Mouse (Mus musculus): ENCODE results near the gene Sectm1b. TPM values are rescaled to one million over a fixed set of nuclear protein-coding genes. Genes with fewer than 3 reads are reported as not detected.
"Not testable (repeated sequence)": the region's sequence is repeated elsewhere in the genome, so short reads cannot be mapped to it uniquely, and the experiment has no call there.

Gene Sectm1b
- polyA plus RNA-seq, 1 experiment from 2014 or later: not detected

GRCm38 (mm10) chr11:121089756-121090546 lies 26.6 kb upstream of the Sectm1b start:
- no peaks in the 10 kb centered on the region for H3K36me3 ChIP-seq
- H3K4me2 ChIP-seq: no peak overlapping the region
- H3K27me3 ChIP-seq: no peaks in the 10 kb centered on the region
- H3K4me1 ChIP-seq (replicated peaks): no peaks in the 10 kb centered on the region
- WGBS: 85% methylated on average over 2 of the region's 2 CpGs
- no peak overlapping the region for H3K4me3 ChIP-seq
- no peak overlapping the region for H3K27ac ChIP-seq (replicated peaks)
- no peaks in the 10 kb centered on the region for H3K9me3 ChIP-seq
- no peak overlapping the region for H3K9ac ChIP-seq
- no peak for ATAC-seq (ENCODE audit: low read depth)

DNA sequence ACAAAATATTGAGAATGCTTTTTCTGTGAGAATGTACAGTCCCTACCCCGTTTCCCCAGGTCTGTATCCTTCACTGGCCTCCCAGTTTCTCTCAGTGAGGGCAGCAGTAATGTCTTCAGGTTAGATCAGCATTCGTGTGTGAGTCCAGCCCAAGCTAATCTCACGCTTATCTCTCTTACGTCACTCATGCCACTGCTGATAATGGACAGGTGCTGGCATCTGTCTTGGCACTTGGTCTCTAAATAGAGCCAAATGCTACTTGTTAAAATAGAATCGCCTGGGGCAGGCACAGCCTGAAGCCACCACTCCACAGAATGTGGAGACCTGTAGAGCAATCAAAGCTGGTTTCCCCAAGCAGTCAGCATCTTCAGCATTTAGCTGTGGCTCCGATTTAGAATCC lies 25.6 kb upstream of the Sectm1b start:
- 86% methylated on average over 6 of the region's 6 CpGs for WGBS

DNA sequence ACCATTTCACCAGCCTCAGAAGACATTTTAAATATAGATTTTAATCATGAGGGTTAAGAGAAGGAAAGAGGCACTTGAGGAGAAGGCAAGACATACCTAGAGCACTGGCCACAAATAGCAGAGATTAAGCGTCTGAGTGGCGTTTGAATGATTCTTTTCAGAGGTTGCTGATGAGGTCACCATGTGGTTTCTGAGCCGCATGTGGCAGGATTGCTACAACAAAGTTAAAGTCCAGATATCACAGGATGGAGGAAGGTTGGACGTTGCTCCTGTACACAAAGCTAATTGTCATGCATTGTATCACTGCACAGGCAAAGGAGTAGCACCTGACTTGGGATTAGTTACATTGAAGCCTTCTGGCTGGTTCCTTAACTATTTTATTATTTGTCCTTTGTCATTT lies 22.9 kb upstream of the Sectm1b start:
- no peaks in the 10 kb centered on the region for H3K4me1 ChIP-seq (replicated peaks)
- H3K27me3 ChIP-seq: no peaks in the 10 kb centered on the region
- H3K9ac ChIP-seq: no peak overlapping the region
- no peak overlapping the region for H3K4me3 ChIP-seq
- no peaks in the 10 kb centered on the region for H3K36me3 ChIP-seq
- H3K27ac ChIP-seq (replicated peaks): no peak overlapping the region
- WGBS: 71% methylated on average over 4 of the region's 4 CpGs
- no peaks in the 10 kb centered on the region for H3K9me3 ChIP-seq
- no peak for ATAC-seq (ENCODE audit: low read depth)
- H3K4me2 ChIP-seq: no peak overlapping the region

More for the DNA sequence above, 25.6 kb upstream of the Sectm1b start:
- Histone ChIP-seq H3K36me3 (no peaks in the 10 kb centered on the region), H3K9me3 (no peaks in the 10 kb centered on the region), H3K27me3 (no peaks in the 10 kb centered on the region), H3K9ac (no peak overlapping the region), H3K27ac (replicated peaks) (no peak overlapping the region), H3K4me1 (replicated peaks) (no peaks in the 10 kb centered on the region), H3K4me3 (no peak overlapping the region), H3K4me2 (no peak overlapping the region)
- ATAC-seq (ENCODE audit: low read depth): no peak

DNA sequence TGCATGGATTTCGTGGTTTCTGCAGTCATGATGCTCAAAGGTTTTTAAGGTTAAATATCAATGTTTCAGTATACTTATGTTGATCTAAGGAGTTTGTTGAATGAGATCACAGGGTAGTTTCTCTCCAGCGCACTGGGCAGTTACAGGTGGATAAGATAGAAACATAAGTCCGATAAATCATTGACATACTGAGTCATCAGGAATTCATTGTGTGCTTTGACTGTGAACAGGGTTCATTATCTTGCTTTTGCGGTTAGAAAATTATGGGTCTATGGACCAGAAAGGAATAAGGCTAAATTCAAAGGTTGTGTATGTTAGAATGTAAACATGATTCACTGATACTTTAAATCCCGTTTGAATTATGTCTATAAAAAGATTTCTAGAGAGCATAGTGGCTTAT lies 21.8 kb upstream of the Sectm1b start:
- Histone ChIP-seq H3K27me3 (no peaks in the 10 kb centered on the region), H3K4me3 (no peak overlapping the region), H3K9ac (no peak overlapping the region), H3K4me2 (no peak overlapping the region), H3K36me3 (no peaks in the 10 kb centered on the region), H3K4me1 (replicated peaks) (no peaks in the 10 kb centered on the region), H3K9me3 (no peaks in the 10 kb centered on the region), H3K27ac (replicated peaks) (no peak overlapping the region)
- ATAC-seq (ENCODE audit: low read depth): no peak
- 81% methylated on average over 5 of the region's 5 CpGs for WGBS

DNA sequence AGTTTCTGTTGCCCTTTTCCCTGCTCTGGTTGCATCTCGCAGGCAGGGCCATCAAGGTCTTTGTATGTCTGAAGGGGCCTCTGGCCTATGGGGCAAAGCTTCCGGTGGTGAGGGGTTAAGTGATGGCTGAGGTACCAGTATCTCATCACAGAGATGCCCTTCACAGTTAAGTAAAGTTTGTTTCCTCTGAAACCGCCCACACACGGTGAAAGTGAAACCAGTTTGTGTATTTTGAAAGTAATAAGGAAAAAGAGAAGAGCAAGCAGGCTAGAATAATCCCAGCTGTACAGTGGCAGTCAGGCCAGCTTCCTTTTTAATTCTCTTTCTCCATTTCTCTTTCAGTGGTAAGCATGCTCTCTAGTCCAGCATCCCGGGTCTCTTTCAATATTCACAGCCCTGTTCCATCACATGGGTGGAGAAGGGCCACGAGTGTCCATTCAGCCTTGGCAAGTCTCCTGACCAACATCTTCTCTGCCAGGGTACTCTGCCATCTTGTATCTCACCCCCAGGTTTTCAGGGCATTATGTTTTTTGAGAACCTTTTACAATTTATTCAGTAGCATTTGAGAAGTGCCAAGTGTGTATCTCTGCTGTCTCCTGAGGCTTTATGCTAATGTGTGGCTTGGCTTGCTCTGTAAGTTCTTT lies 19.6 kb upstream of the Sectm1b start:
- no peaks in the 10 kb centered on the region for H3K9me3 ChIP-seq
- H3K4me1 ChIP-seq (replicated peaks): no peaks in the 10 kb centered on the region
- H3K9ac ChIP-seq: no peak overlapping the region
- no peaks in the 10 kb centered on the region for H3K27me3 ChIP-seq
- no peak overlapping the region for H3K4me2 ChIP-seq
- no peak overlapping the region for H3K27ac ChIP-seq (replicated peaks)
- H3K4me3 ChIP-seq: no peak overlapping the region
- no peaks in the 10 kb centered on the region for H3K36me3 ChIP-seq
- WGBS: 79% methylated on average over 6 of the region's 6 CpGs
- no peak for ATAC-seq (ENCODE audit: low read depth)

GRCm38 (mm10) chr11:121082250-121082649 lies 18.9 kb upstream of the Sectm1b start:
- Histone ChIP-seq H3K4me1 (replicated peaks) (no peaks in the 10 kb centered on the region), H3K4me2 (no peak overlapping the region), H3K4me3 (no peak overlapping the region), H3K36me3 (no peaks in the 10 kb centered on the region), H3K9me3 (no peaks in the 10 kb centered on the region), H3K27ac (replicated peaks) (no peak overlapping the region), H3K9ac (no peak overlapping the region), H3K27me3 (no peaks in the 10 kb centered on the region)
- 80% methylated on average over 3 of the region's 3 CpGs for WGBS
- no peak for ATAC-seq (ENCODE audit: low read depth)

GRCm38 (mm10) chr11:121081120-121081519 lies 17.8 kb upstream of the Sectm1b start, which contains the start of gene Sectm1a:
Sectm1a (minus strand) TSS chr11:121081220.
- WGBS: 78% methylated on average over 3 of the region's 3 CpGs
- Histone ChIP-seq H3K4me3 (no peak within 1 kb of the TSS), H3K9ac (no peak within 1 kb of the TSS), H3K36me3 (no peaks in the 10 kb centered on the region), H3K27me3 (no peaks in the 10 kb centered on the region), H3K4me2 (no peak within 1 kb of the TSS), H3K9me3 (no peaks in the 10 kb centered on the region), H3K27ac (replicated peaks) (no peak within 1 kb of the TSS), H3K4me1 (replicated peaks) (no peaks in the 10 kb centered on the region)
- no peak for ATAC-seq (ENCODE audit: low read depth)

GRCm38 (mm10) chr11:121080330-121080729 lies 17.0 kb upstream of the Sectm1b start:
- no peak overlapping the region for H3K9ac ChIP-seq
- no peak for ATAC-seq (ENCODE audit: low read depth)
- no peaks in the 10 kb centered on the region for H3K36me3 ChIP-seq
- H3K27me3 ChIP-seq: no peaks in the 10 kb centered on the region
- no peak overlapping the region for H3K4me2 ChIP-seq
- H3K4me1 ChIP-seq (replicated peaks): no peaks in the 10 kb centered on the region
- H3K9me3 ChIP-seq: no peaks in the 10 kb centered on the region
- WGBS: 93% methylated on average over 8 of the region's 8 CpGs
- no peak overlapping the region for H3K4me3 ChIP-seq
- H3K27ac ChIP-seq (replicated peaks): no peak overlapping the region

GRCm38 (mm10) chr11:121075655-121076054 lies 12.3 kb upstream of the Sectm1b start:
- Histone ChIP-seq H3K27ac (replicated peaks) (no peak overlapping the region), H3K27me3 (no peaks in the 10 kb centered on the region), H3K4me1 (replicated peaks) (no peaks in the 10 kb centered on the region), H3K9me3 (no peaks in the 10 kb centered on the region), H3K4me2 (no peak overlapping the region), H3K9ac (no peak overlapping the region), H3K36me3 (no peaks in the 10 kb centered on the region), H3K4me3 (no peak overlapping the region)
- no peak for ATAC-seq (ENCODE audit: low read depth)
- 84% methylated on average over 5 of the region's 5 CpGs for WGBS

DNA sequence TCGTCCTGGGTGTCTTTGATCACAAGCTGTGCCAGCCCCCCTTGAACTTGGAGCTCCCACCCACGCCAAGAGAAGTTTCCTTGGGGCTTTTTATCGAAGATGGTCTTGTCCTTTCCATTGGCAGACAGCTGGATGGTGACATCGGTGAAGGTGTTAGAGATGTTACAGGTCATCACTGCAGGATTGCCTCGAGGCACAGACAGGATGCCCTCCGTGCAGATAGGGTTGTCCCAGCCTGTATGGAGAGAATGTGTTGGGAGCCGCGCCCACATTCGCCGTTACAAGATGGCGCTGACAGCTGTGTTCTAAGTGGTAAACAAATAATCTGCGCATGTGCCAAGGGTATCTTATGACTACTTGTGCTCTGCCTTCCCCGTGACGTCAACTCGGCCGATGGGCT lies 6.3 kb upstream of the Sectm1b start:
- H3K36me3 ChIP-seq: not testable (repeated sequence)

DNA sequence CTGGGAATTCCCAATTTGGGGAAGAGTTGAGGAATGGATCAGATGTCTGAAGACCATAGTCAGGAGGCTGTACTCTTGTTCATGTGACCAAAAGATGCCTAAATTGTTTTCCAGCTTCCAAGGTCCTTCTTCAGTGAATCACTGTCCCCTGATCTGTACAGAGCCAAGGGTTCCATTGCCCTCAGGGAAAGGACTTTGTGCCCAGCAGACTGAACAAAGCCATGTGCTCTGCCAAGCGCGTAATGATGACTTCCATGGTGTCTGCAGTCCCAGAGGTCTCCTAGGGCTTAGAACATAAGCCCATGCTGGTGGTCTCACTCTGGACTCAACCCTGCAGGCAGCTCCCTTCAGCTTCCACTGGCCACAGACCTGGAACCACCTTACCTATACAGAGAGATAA lies 4.5 kb upstream of the Sectm1b start:
- no peaks in the 10 kb centered on the region for H3K27me3 ChIP-seq
- WGBS: 85% methylated on average over 2 of the region's 2 CpGs
- no peak overlapping the region for H3K27ac ChIP-seq (replicated peaks)
- H3K4me2 ChIP-seq: no peak overlapping the region
- H3K9me3 ChIP-seq: no peaks in the 10 kb centered on the region
- H3K36me3 ChIP-seq: no peaks in the 10 kb centered on the region
- H3K4me1 ChIP-seq (replicated peaks): no peaks in the 10 kb centered on the region
- H3K4me3 ChIP-seq: no peak overlapping the region
- H3K9ac ChIP-seq: no peak overlapping the region
- no peak for ATAC-seq (ENCODE audit: low read depth)

More for the DNA sequence above, 6.3 kb upstream of the Sectm1b start:
- WGBS: 91% methylated on average over 12 of the region's 16 CpGs
- not testable (repeated sequence) for H3K4me3 ChIP-seq; H3K27me3 ChIP-seq; H3K27ac ChIP-seq (replicated peaks); H3K4me2 ChIP-seq; H3K4me1 ChIP-seq (replicated peaks); ATAC-seq (ENCODE audit: low read depth); H3K9ac ChIP-seq; H3K9me3 ChIP-seq

DNA sequence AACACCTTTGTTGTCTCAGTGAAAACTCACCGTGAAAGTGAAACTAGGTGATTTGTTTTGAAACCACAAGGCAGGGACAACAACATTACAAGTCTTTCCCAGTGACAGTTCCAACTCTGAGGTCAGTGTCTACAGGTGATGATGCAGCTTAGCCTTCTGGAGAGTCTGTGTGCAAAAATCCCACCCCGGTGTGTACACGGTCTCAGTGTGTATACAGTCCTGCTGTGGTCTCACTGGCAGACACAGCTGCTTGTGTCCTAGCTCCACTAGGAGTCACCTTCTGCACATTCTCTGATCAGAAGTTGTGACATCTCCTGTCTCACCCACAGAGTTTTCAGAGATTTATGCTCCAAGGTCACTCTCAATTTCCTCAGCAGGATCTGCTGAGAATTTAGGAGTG lies 828 bp upstream of the Sectm1b start:
- Histone ChIP-seq H3K9ac (no peak overlapping the region), H3K36me3 (no peaks in the 10 kb centered on the region), H3K4me2 (no peak overlapping the region), H3K27ac (replicated peaks) (no peak overlapping the region), H3K9me3 (no peaks in the 10 kb centered on the region), H3K4me1 (replicated peaks) (no peaks in the 10 kb centered on the region), H3K27me3 (no peaks in the 10 kb centered on the region), H3K4me3 (no peak overlapping the region)
- ATAC-seq (ENCODE audit: low read depth): no peak
- WGBS: 76% methylated on average over 3 of the region's 3 CpGs

GRCm38 (mm10) chr11:121061615-121062014 lies 1.8 kb downstream of the Sectm1b start:
- 85% methylated on average over 8 of the region's 8 CpGs for WGBS
- H3K27me3 ChIP-seq: no peaks in the 10 kb centered on the region
- H3K4me1 ChIP-seq (replicated peaks): no peaks in the 10 kb centered on the region
- no peak for ATAC-seq (ENCODE audit: low read depth)
- no peaks in the 10 kb centered on the region for H3K36me3 ChIP-seq
- H3K9me3 ChIP-seq: no peaks in the 10 kb centered on the region
- no peak overlapping the region for H3K4me3 ChIP-seq
- H3K9ac ChIP-seq: no peak overlapping the region
- no peak overlapping the region for H3K4me2 ChIP-seq
- H3K27ac ChIP-seq (replicated peaks): no peak overlapping the region
